Mouse (Mus musculus) cortical plate, adult 2 months (tissue): ENCODE results near the gene Dkkl1.

Experiments used
- CTCF ChIP-seq: fragments of 200-500 bp; IDR thresholded peaks from 2 replicates; pipeline ENCODE4 v1.5.1; 2011; ENCODE audit warnings: mild to moderate bottlenecking, control low read depth, low read length; ENCODE audit not compliant: insufficient read depth; ENCODE audit errors: extremely low read depth
- POLR2A ChIP-seq: fragments of 200-500 bp; IDR thresholded peaks from 2 replicates; pipeline ENCODE4 v1.6.1; 2011; ENCODE audit warnings: mild to moderate bottlenecking, low read length, control low read depth; ENCODE audit not compliant: insufficient read depth; ENCODE audit errors: extremely low read depth

DNA sequence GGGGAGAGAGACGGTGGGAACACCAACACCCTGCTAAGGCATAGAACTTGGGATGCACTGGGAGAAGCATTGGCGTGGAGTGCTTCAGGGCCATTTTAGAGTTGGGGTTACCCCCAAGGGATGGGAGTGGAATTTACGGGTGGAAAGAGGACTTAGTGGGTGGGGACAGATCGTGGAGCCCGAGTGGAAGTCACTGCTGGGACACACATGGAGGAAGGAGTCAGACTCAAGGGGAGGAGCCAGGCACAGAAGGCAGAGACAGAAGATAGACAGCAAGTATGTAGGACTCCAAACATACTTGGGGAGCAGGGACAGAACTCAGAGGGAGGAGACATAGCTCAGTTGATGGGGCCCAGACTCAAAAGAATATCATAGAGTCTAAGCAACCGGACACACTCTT, 49.4 kb downstream of the Dkkl1 start:
- TF ChIP-seq POLR2A (peak; percentile 30; the same call in 1 of the 2 replicates), CTCF (no peak)
